Mouse (Mus musculus) thymus, postnatal 10 days (tissue): ENCODE results near the gene Tsnax.

Source experiments
- DNase-seq, 2 experiments: peaks; one replicate each; pipeline ENCODE4 v3.0.0; 2021; ENCODE audit warnings: low spot score in 2 of 2

The Tsnax gene

GRCm38 (mm10) chr8:125012695-125013627, at the start of gene Tsnax:
Gene Tsnax (plus strand): TSS chr8:125012997.
- DNase-seq: peak; percentile 82 to 83

GRCm38 (mm10) chr8:124963246-124963645, 49.6 kb upstream of the Tsnax start:
- DNase-seq: no peak

GRCm38 (mm10) chr8:124964966-124965365, 47.8 kb upstream of the Tsnax start:
- DNase-seq: no peak

- peak; percentile 38 to 57 for DNase-seq
Observed at GRCm38 (mm10) chr8:124970312-124970933, 42.4 kb upstream of the Tsnax start.

GRCm38 (mm10) chr8:124973221-124973620, 39.6 kb upstream of the Tsnax start:
- DNase-seq: no peak

- no peak for DNase-seq
Observed at GRCm38 (mm10) chr8:124974254-124974653, 38.5 kb upstream of the Tsnax start.

GRCm38 (mm10) chr8:124976211-124976610, 36.6 kb upstream of the Tsnax start:
- DNase-seq: no peak

- peak; percentile 37 for DNase-seq
Observed at GRCm38 (mm10) chr8:124978026-124978425, 34.8 kb upstream of the Tsnax start.

GRCm38 (mm10) chr8:124980036-124980435, 32.8 kb upstream of the Tsnax start:
- no peak for DNase-seq

GRCm38 (mm10) chr8:124980828-124981227, 32.0 kb upstream of the Tsnax start:
- no peak for DNase-seq

GRCm38 (mm10) chr8:124990923-124991667, 21.7 kb upstream of the Tsnax start:
- DNase-seq: no peak

- DNase-seq: no peak
Observed at GRCm38 (mm10) chr8:124991668-124991926, 21.2 kb upstream of the Tsnax start.

- DNase-seq: no peak
Observed at GRCm38 (mm10) chr8:124995776-124996175, 17.0 kb upstream of the Tsnax start.

GRCm38 (mm10) chr8:125024085-125024484, 11.3 kb downstream of the Tsnax start:
- DNase-seq: no peak

GRCm38 (mm10) chr8:125027211-125027610, 14.4 kb downstream of the Tsnax start:
- no peak for DNase-seq

- DNase-seq: no peak
Observed at GRCm38 (mm10) chr8:125028841-125029240, 16.0 kb downstream of the Tsnax start.

GRCm38 (mm10) chr8:125031276-125031675, 18.5 kb downstream of the Tsnax start:
- DNase-seq: no peak

- peak; percentile 23 to 84 for DNase-seq
Observed at GRCm38 (mm10) chr8:125034669-125035068, 21.9 kb downstream of the Tsnax start.

- no peak for DNase-seq
Observed at GRCm38 (mm10) chr8:125037081-125037480, 24.3 kb downstream of the Tsnax start.

- no peak for DNase-seq
Observed at GRCm38 (mm10) chr8:125038731-125039130, 25.9 kb downstream of the Tsnax start.

GRCm38 (mm10) chr8:125040587-125041375, 28.0 kb downstream of the Tsnax start:
- no peak for DNase-seq

GRCm38 (mm10) chr8:125041496-125041895, 28.7 kb downstream of the Tsnax start:
- no peak for DNase-seq
